Mouse (Mus musculus): ENCODE data around the gene Aadat.

GRCm38 (mm10) chr8:60534945-60535344 lies 29.2 kb downstream of the Aadat start:
- no peak for TF ChIP-seq GATA1 (IDR thresholded peaks at IDR 0.05; ENCODE audit: borderline replicate concordance, low read length)
- no peak for TF ChIP-seq FLI1 (IDR thresholded peaks at IDR 0.05; ENCODE audit: low read length)
